Comparison of ENCODE assay signal across 15 mouse cellular contexts in genomic region chr8:94390429-94390828, GRCm38 (mm10).
"Had no signal": no experiment of that assay in that cellular context is flagged by ENCODE, and none has a peak within 500 bp of the region (broad histone marks: within the 10 kb centered on the region; RNA-seq: fewer than 3 reads in every experiment).

No protein-coding gene starts in this region.

- ATAC-seq: midbrain, embryonic 16.5 days had no signal

- H3K27ac ChIP-seq: midbrain, embryonic 10.5 days; midbrain, embryonic 12.5 days; neural tube, embryonic 12.5 days; stomach, embryonic 15.5 days; stomach, postnatal 0 days had no signal

- H3K9ac ChIP-seq: lung, embryonic 14.5 days; midbrain, embryonic 12.5 days; neural tube, embryonic 12.5 days; stomach, embryonic 15.5 days had no signal

- H3K4me3 ChIP-seq: midbrain, embryonic 10.5 days; midbrain, embryonic 12.5 days; neural tube, embryonic 12.5 days; stomach, embryonic 15.5 days had no signal

- H3K9me3 ChIP-seq: midbrain, embryonic 10.5 days; midbrain, embryonic 12.5 days; neural tube, embryonic 12.5 days; stomach, embryonic 15.5 days had no signal

- H3K27me3 ChIP-seq: midbrain, embryonic 12.5 days; neural tube, embryonic 12.5 days; stomach, embryonic 15.5 days had no signal

- H3K4me2 ChIP-seq: lung, embryonic 14.5 days; midbrain, embryonic 12.5 days; neural tube, embryonic 12.5 days; stomach, embryonic 15.5 days had no signal

- DNase-seq: lung, adult 18-20 months; lung, embryonic 14.5 days; lung, postnatal 10 days; lung, postnatal 4 days; midbrain, embryonic 14.5 days; right cerebral cortex, postnatal 14 days; thymus, adult 2 months; thymus, postnatal 25 days; thymus, postnatal 4 days had no signal
